Mouse (Mus musculus) embryonic facial prominence, embryonic 15.5 days (tissue): ENCODE data around the gene Serpinb3c. TPM values are rescaled to one million over a fixed set of nuclear protein-coding genes. Genes with fewer than 3 reads are reported as not detected.
"Not testable (repeated sequence)": the region's sequence is repeated elsewhere in the genome, so short reads cannot be mapped to it uniquely, and the experiment has no call there.

Experiments used
- ATAC-seq: fragments of 200-750 bp; cut with Nextera tagmentation; 2 replicates; pipeline ENCODE4 v1.8.0; 2017; ENCODE audit warnings: low read depth, moderate TSS enrichment; ENCODE audit not compliant: insufficient number of reproducible peaks, low FRiP score, low TSS enrichment
- H3K27ac ChIP-seq: fragments of 300-500 bp; sonication (generic); replicated peaks from 2 replicates; pipeline ENCODE4 v1.5.1; 2015; ENCODE audit warnings: mild to moderate bottlenecking, inconsistent platforms
- H3K27me3 ChIP-seq: fragments of 300-500 bp; sonication (generic); 2 replicates; pipeline ENCODE4 v1.6.1; 2015; ENCODE audit warnings: inconsistent platforms
- H3K36me3 ChIP-seq: fragments of 300-500 bp; sonication (generic); 2 replicates; pipeline ENCODE4 v1.6.1; 2015; ENCODE audit warnings: mild to moderate bottlenecking, inconsistent platforms
- H3K4me1 ChIP-seq: fragments of 300-500 bp; sonication (generic); 2 replicates; pipeline ENCODE4 v1.6.1; 2015; ENCODE audit warnings: inconsistent platforms
- H3K4me2 ChIP-seq: fragments of 300-500 bp; sonication (generic); replicated peaks from 2 replicates; pipeline ENCODE4 v1.6.1; 2015; ENCODE audit warnings: mild to moderate bottlenecking, inconsistent platforms
- H3K4me3 ChIP-seq: fragments of 300-500 bp; sonication (generic); replicated peaks from 2 replicates; pipeline ENCODE4 v1.5.1; 2015; ENCODE audit warnings: mild to moderate bottlenecking, inconsistent platforms
- H3K9ac ChIP-seq: fragments of 300-500 bp; sonication (generic); 2 replicates; pipeline ENCODE4 v1.6.1; 2015; ENCODE audit warnings: inconsistent platforms
- H3K9me3 ChIP-seq: fragments of 300-500 bp; sonication (generic); replicated peaks from 2 replicates; pipeline ENCODE4 v1.6.1; 2016; ENCODE audit warnings: inconsistent platforms
- WGBS: fragments of 180-500 bp; shearing (Covaris S2); methylation state at CpG from one replicate; pipeline ENCODE4 v1.1.7; 2015; 5-methylcytosine and 5-hydroxymethylcytosine counted together
- polyA plus RNA-seq: library from polyadenylated mRNA; unstranded; fragments of >200 nt; fragmentation: Nextera tagmentation; extraction: Ambion mirVana; gene quantifications from 2 replicates; pipeline ENCODE4 v1.2.1, GENCODE M21; 2015

Serpinb3c gene
- polyA plus RNA-seq, result 4.1 and 5.2 TPM in 2 replicates

DNA sequence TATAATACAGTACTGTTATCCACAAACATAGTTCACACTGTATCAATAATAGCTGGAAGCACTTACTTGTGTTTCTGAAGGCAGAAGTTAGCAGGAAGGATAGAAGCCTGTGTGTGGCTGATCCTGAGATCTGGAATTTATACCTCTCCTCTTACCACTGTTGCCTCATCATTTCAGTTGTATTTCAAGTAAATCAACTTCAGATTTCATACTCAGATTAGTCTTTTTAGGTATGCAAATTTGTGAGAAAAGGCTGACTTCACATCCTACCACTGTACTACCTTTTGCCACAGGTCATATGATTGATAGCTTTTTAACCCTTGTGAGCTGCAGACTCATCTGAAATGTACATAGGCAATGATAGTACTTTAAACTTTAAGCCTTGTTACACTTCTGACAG, at the start of gene Serpinb3c, which contains the start of gene Serpinb3b:
Gene Serpinb3c, minus strand, starts transcription at position 111 of the 400 bp plus-strand sequence.
Gene Serpinb3b, minus strand, starts transcription at position 101 of the 400 bp plus-strand sequence.
- H3K9me3 ChIP-seq, H3K27ac ChIP-seq, H3K27me3 ChIP-seq, H3K4me3 ChIP-seq, H3K4me2 ChIP-seq, ATAC-seq, H3K9ac ChIP-seq, H3K4me1 ChIP-seq, H3K36me3 ChIP-seq: not testable (repeated sequence)

DNA sequence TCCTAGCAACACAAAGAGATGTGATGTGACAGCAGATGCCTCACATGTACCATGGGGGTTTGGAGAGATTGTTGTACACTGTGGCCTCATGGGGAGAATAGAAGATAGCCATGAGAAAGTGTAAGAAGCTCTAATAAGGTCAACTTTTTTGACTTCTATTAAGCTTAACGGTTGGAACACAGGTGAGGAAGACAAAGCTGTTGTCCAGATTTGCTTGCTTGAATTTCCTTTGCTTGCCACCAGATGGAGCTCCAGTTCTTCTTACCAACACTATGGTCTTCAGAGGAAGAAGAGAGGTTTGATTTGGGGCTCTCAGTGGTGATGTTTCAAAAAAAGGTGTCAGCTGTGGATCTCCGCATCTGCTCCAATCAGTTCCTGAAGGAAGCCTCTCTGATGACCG, 35.0 kb downstream of the Serpinb3c start:
- not testable (repeated sequence) for H3K4me2 ChIP-seq, H3K4me1 ChIP-seq, H3K9ac ChIP-seq, H3K27ac ChIP-seq, H3K4me3 ChIP-seq, ATAC-seq, H3K27me3 ChIP-seq, H3K36me3 ChIP-seq, H3K9me3 ChIP-seq
- WGBS, result 38% methylated on average over 3 of the region's 3 CpGs

Other genes with a start within 250 kb of the Serpinb3c start
- 46.8 and 48.0 TPM in 2 replicates for gene Serpinb3a, start 226.1 kb downstream of the Serpinb3c start, polyA plus RNA-seq
- gene Serpinb3d, start 194.9 kb downstream of the Serpinb3c start, polyA plus RNA-seq, result not detected in 2 replicates
- gene Serpinb3b, start within 50 bp of the Serpinb3c start, polyA plus RNA-seq, result 6.2 and 7.4 TPM in 2 replicates
- gene Serpinb11, start 82.8 kb upstream of the Serpinb3c start, polyA plus RNA-seq, result 22.3 and 34.7 TPM in 2 replicates
- 28.8 and 32.8 TPM in 2 replicates for gene Serpinb7, start 121.3 kb upstream of the Serpinb3c start, polyA plus RNA-seq
- 13.2 and 15.2 TPM in 2 replicates for gene Serpinb2, start 233.1 kb upstream of the Serpinb3c start, polyA plus RNA-seq